Comparison of ENCODE assay signal across 10 mouse cellular contexts in genomic region chr5:133999698-134000097, GRCm38 (mm10).
DNase-seq lines count a peak whose midpoint lies in the region; ATAC-seq and TF ChIP-seq lines count a peak whose summit lies in the region.
"Had no signal": no experiment of that assay in that cellular context is flagged by ENCODE, and none has a peak within 500 bp of the region (broad histone marks: within the 10 kb centered on the region; RNA-seq: fewer than 3 reads in every experiment).

No protein-coding gene starts in this region.

- no peak overlapping the region for H3K4me2 ChIP-seq in hindbrain, embryonic 11.5 days (replicated peaks; ENCODE audit: low read depth, low read length)
- H3K4me2 ChIP-seq in hindbrain, embryonic 14.5 days (replicated peaks), result no peak overlapping the region
- no peak overlapping the region for H3K4me2 ChIP-seq in hindbrain, embryonic 12.5 days (replicated peaks)
- H3K4me2 ChIP-seq in intestine, postnatal 0 days (replicated peaks; ENCODE audit: low read depth), result no peak overlapping the region
- H3K4me2 ChIP-seq: heart, embryonic 15.5 days had no signal

- no peaks in the 10 kb centered on the region for H3K4me1 ChIP-seq in hindbrain, embryonic 11.5 days (replicated peaks; ENCODE audit: control insufficient read depth, insufficient read depth, low read length)
- H3K4me1 ChIP-seq in hindbrain, embryonic 14.5 days (replicated peaks; ENCODE audit: control insufficient read depth, insufficient read depth, low read length), result no peaks in the 10 kb centered on the region
- H3K4me1 ChIP-seq in hindbrain, embryonic 12.5 days, result peaks cover 13% of the 10 kb centered on the region
- H3K4me1 ChIP-seq in intestine, postnatal 0 days (replicated peaks; ENCODE audit: control insufficient read depth, insufficient read depth, low read length), result no peaks in the 10 kb centered on the region
- H3K4me1 ChIP-seq: heart, embryonic 15.5 days had no signal

- ATAC-seq in hindbrain, embryonic 11.5 days (ENCODE audit: low FRiP score), result no peak
- no peak for ATAC-seq in hindbrain, embryonic 14.5 days (ENCODE audit: low FRiP score)
- ATAC-seq in hindbrain, embryonic 12.5 days (ENCODE audit: low FRiP score), result no peak
- ATAC-seq in intestine, postnatal 0 days, result no peak
- ATAC-seq in megakaryocyte-erythroid progenitor cell, adult 5-6 weeks (replicated peaks; ENCODE audit: low FRiP score, low TSS enrichment, poor library complexity, severe bottlenecking), result no peak

- peak; percentile 41 for DNase-seq in hindbrain, embryonic 11.5 days (ENCODE audit: low spot score)
- no peak for DNase-seq in hindbrain, embryonic 14.5 days (ENCODE audit: low spot score)
- DNase-seq in cerebellum, adult 18-20 months, result peak; percentile 27 to 31
- DNase-seq in embryo, embryonic 11 days, result peak; percentile 70
- DNase-seq in retina, postnatal 1 day, result no peak
- DNase-seq: kidney, adult 8-10 months had no signal

- no peaks in the 10 kb centered on the region for H3K36me3 ChIP-seq in hindbrain, embryonic 11.5 days (ENCODE audit: control insufficient read depth, insufficient read depth, low read length)
- no peaks in the 10 kb centered on the region for H3K36me3 ChIP-seq in hindbrain, embryonic 14.5 days (replicated peaks; ENCODE audit: control insufficient read depth, insufficient read depth)
- H3K36me3 ChIP-seq in hindbrain, embryonic 12.5 days, result no peaks in the 10 kb centered on the region
- no peaks in the 10 kb centered on the region for H3K36me3 ChIP-seq in intestine, postnatal 0 days (ENCODE audit: control insufficient read depth, insufficient read depth)
- H3K36me3 ChIP-seq: heart, embryonic 15.5 days had no signal

- H3K9me3 ChIP-seq in hindbrain, embryonic 11.5 days (ENCODE audit: control insufficient read depth, low read length), result no peaks in the 10 kb centered on the region
- H3K9me3 ChIP-seq in hindbrain, embryonic 14.5 days (ENCODE audit: control insufficient read depth, low read length), result no peaks in the 10 kb centered on the region
- H3K9me3 ChIP-seq in hindbrain, embryonic 12.5 days (replicated peaks), result no peaks in the 10 kb centered on the region
- 0 out of 2 replicates have a peak, but pooled peaks cover 3% of the 10 kb centered on the region for H3K9me3 ChIP-seq in intestine, postnatal 0 days (ENCODE audit: control insufficient read depth)
- H3K9me3 ChIP-seq: heart, embryonic 15.5 days had no signal

- no peak overlapping the region for H3K27ac ChIP-seq in hindbrain, embryonic 11.5 days (ENCODE audit: low read depth, low read length)
- H3K27ac ChIP-seq in hindbrain, embryonic 14.5 days, result no peak overlapping the region
- H3K27ac ChIP-seq in hindbrain, embryonic 12.5 days, result peak overlapping the region; percentile 60
- no peak overlapping the region for H3K27ac ChIP-seq in intestine, postnatal 0 days (ENCODE audit: low read depth, low read length)
- H3K27ac ChIP-seq: heart, embryonic 15.5 days had no signal

- WGBS in hindbrain, embryonic 11.5 days, result 5% methylated on average over 5 of the region's 5 CpGs
- WGBS in hindbrain, embryonic 14.5 days, result 9% methylated on average over 5 of the region's 5 CpGs
- WGBS in hindbrain, embryonic 12.5 days, result 2% methylated on average over 5 of the region's 5 CpGs
- 30% methylated on average over 5 of the region's 5 CpGs for WGBS in intestine, postnatal 0 days

- no peaks in the 10 kb centered on the region for H3K27me3 ChIP-seq in hindbrain, embryonic 11.5 days (ENCODE audit: control insufficient read depth, insufficient read depth, low read length)
- H3K27me3 ChIP-seq in hindbrain, embryonic 14.5 days (ENCODE audit: control insufficient read depth, insufficient read depth, low read length), result no peaks in the 10 kb centered on the region
- H3K27me3 ChIP-seq in hindbrain, embryonic 12.5 days, result no peaks in the 10 kb centered on the region
- no peaks in the 10 kb centered on the region for H3K27me3 ChIP-seq in intestine, postnatal 0 days (replicated peaks; ENCODE audit: control insufficient read depth, insufficient read depth, low read length)
- H3K27me3 ChIP-seq: heart, embryonic 15.5 days had no signal

- no peak overlapping the region for H3K4me3 ChIP-seq in hindbrain, embryonic 11.5 days (ENCODE audit: low read depth, low read length)
- no peak overlapping the region for H3K4me3 ChIP-seq in hindbrain, embryonic 14.5 days (replicated peaks; ENCODE audit: low read length)
- H3K4me3 ChIP-seq in hindbrain, embryonic 12.5 days, result no peak overlapping the region
- no peak overlapping the region for H3K4me3 ChIP-seq in intestine, postnatal 0 days (ENCODE audit: low read depth, low read length)
- H3K4me3 ChIP-seq: heart, embryonic 15.5 days had no signal

- TF ChIP-seq CTCF in intestine, postnatal 0 days (IDR thresholded peaks at IDR 0.05; ENCODE audit: low read depth), result no peak

- no peak overlapping the region for H3K9ac ChIP-seq in hindbrain, embryonic 11.5 days (ENCODE audit: low read depth, low read length)
- no peak overlapping the region for H3K9ac ChIP-seq in hindbrain, embryonic 14.5 days
- no peak overlapping the region for H3K9ac ChIP-seq in hindbrain, embryonic 12.5 days
- H3K9ac ChIP-seq in intestine, postnatal 0 days (ENCODE audit: low read depth, low read length), result no peak overlapping the region
- H3K9ac ChIP-seq: heart, embryonic 15.5 days had no signal

Comparison
In these comparisons a context has a peak if more than half of its experiments do, and no peak if none do; other contexts are left out.
1. DNase-seq: peak in hindbrain, embryonic 11.5 days (single experiment), cerebellum, adult 18-20 months (2 of 2) and embryo, embryonic 11 days (single experiment); none in hindbrain, embryonic 14.5 days (single experiment) and retina, postnatal 1 day (single experiment).